Mouse (Mus musculus) CH12.LX (cell line): ENCODE measurements around the gene 2810408A11Rik. TPM values are rescaled to one million over a fixed set of nuclear protein-coding genes. Genes with fewer than 3 reads are reported as not detected.

ENCODE experiments used
- DNase-seq: peaks from one replicate; pipeline ENCODE4 v3.0.0-alpha.2; 2013; ENCODE audit errors: extremely low read depth
- H3K27ac ChIP-seq: 2 replicates; pipeline ENCODE4 v1.5.1; 2012; ENCODE audit warnings: low read depth, mild to moderate bottlenecking, control low read depth, moderate library complexity; ENCODE audit not compliant: insufficient read depth
- H3K27me3 ChIP-seq: replicated peaks from 2 replicates; pipeline ENCODE3; 2012; ENCODE audit warnings: inconsistent platforms
- H3K36me3 ChIP-seq, 2 experiments: replicated peaks in 1 of 2; 2 replicates each; pipeline versions ENCODE3 to v1.6.1; 2012; ENCODE audit warnings: inconsistent platforms in 1 of 2, low read length in 1 of 2, mild to moderate bottlenecking in 1 of 2, mixed read lengths in 1 of 2, moderate library complexity in 1 of 2; ENCODE audit not compliant: control insufficient read depth in 1 of 2, insufficient read depth in 1 of 2
- H3K4me1 ChIP-seq, 2 experiments: 2 replicates each; pipeline ENCODE4 v1.6.1; 2012; ENCODE audit warnings: inconsistent platforms in 1 of 2, moderate library complexity in 1 of 2; ENCODE audit not compliant: insufficient read depth in 2 of 2, control insufficient read depth in 1 of 2
- H3K4me2 ChIP-seq: 2 replicates; pipeline ENCODE4 v1.6.1; 2012; ENCODE audit warnings: low read depth, mild to moderate bottlenecking, control low read depth; ENCODE audit not compliant: poor library complexity, insufficient read depth, severe bottlenecking
- H3K4me3 ChIP-seq, 3 experiments: fragments of 150-350 bp in 1 of 3; sonication (generic) in 1 of 3; replicated peaks in 1 of 3; 2 replicates each; pipeline versions ENCODE3 to v1.5.1; 2011 to 2012; ENCODE audit warnings: low read depth in 2 of 3, low read length in 2 of 3, mild to moderate bottlenecking in 2 of 3, moderate library complexity in 2 of 3, control low read depth in 1 of 3, improper control_type of control experiment in 1 of 3, inconsistent platforms in 1 of 3, mixed read lengths in 1 of 3; ENCODE audit not compliant: poor library complexity in 1 of 3
- H3K79me2 ChIP-seq: replicated peaks from 2 replicates; pipeline ENCODE4 v1.6.1; 2012; ENCODE audit warnings: mild to moderate bottlenecking, moderate library complexity; ENCODE audit not compliant: control insufficient read depth, poor library complexity, insufficient read depth, severe bottlenecking; ENCODE audit errors: extremely low read depth
- H3K9ac ChIP-seq: 2 replicates; pipeline ENCODE4 v1.6.1; 2012; ENCODE audit warnings: low read depth, mild to moderate bottlenecking, control low read depth, moderate library complexity; ENCODE audit not compliant: insufficient read depth
- H3K9me3 ChIP-seq: replicated peaks from 2 replicates; pipeline ENCODE3; 2012; ENCODE audit warnings: low read length, inconsistent platforms, mixed read lengths
- CHD2 ChIP-seq: IDR thresholded peaks from 2 replicates; pipeline ENCODE4 v1.6.1; 2011; ENCODE audit warnings: low read length, improper control_type of control experiment
- E2F4 ChIP-seq: IDR thresholded peaks from 2 replicates; pipeline ENCODE4 v1.6.1; 2011; ENCODE audit warnings: low read depth, low read length, improper control_type of control experiment; ENCODE audit not compliant: insufficient replicate concordance
- ELF1 ChIP-seq: IDR thresholded peaks from 2 replicates; pipeline ENCODE4 v1.6.1; 2014; ENCODE audit warnings: low read depth, mild to moderate bottlenecking, inconsistent platforms, low read length, improper control_type of control experiment
- HCFC1 ChIP-seq: IDR thresholded peaks from 2 replicates; pipeline ENCODE4 v1.6.1; 2012; ENCODE audit warnings: low read depth, mild to moderate bottlenecking, inconsistent platforms, low read length, improper control_type of control experiment
- JUND ChIP-seq: conservative IDR thresholded peaks from 2 replicates; pipeline ENCODE4 v1.6.1; 2011; ENCODE audit warnings: low read depth, low read length, improper control_type of control experiment
- MAZ ChIP-seq: IDR thresholded peaks from 2 replicates; pipeline ENCODE4 v1.6.1; 2012; ENCODE audit warnings: low read depth, mild to moderate bottlenecking, inconsistent platforms, low read length, improper control_type of control experiment, moderate library complexity
- MXI1 ChIP-seq: IDR thresholded peaks from 2 replicates; pipeline ENCODE4 v1.6.1; 2011; ENCODE audit warnings: mild to moderate bottlenecking, low read depth, low read length, improper control_type of control experiment
- MYC ChIP-seq: IDR thresholded peaks from 2 replicates; pipeline ENCODE4 v1.6.1; 2011; ENCODE audit warnings: low read depth, mild to moderate bottlenecking, improper control_type of control experiment, low read length
- NELFE ChIP-seq: IDR thresholded peaks from 2 replicates; pipeline ENCODE4 v1.6.1; 2011; ENCODE audit warnings: low read depth, low read length, improper control_type of control experiment
- PAX5 ChIP-seq: IDR thresholded peaks from 2 replicates; pipeline ENCODE4 v1.6.1; 2012; ENCODE audit warnings: low read length, inconsistent platforms, mixed read lengths
- POLR2A ChIP-seq: IDR thresholded peaks from 2 replicates; pipeline ENCODE4 v1.6.1; 2011; ENCODE audit warnings: low read depth, mild to moderate bottlenecking, improper control_type of control experiment, low read length
- RCOR1 ChIP-seq: conservative IDR thresholded peaks from 2 replicates; pipeline ENCODE4 v1.6.1; 2012; ENCODE audit warnings: low read depth, mild to moderate bottlenecking, inconsistent platforms, low read length, improper control_type of control experiment
- SIN3A ChIP-seq: IDR thresholded peaks from 2 replicates; pipeline ENCODE4 v1.6.1; 2012; ENCODE audit warnings: low read length, improper control_type of control experiment, inconsistent platforms
- TBP ChIP-seq: conservative IDR thresholded peaks from 2 replicates; pipeline ENCODE4 v1.6.1; 2011; ENCODE audit warnings: low read depth, low read length, improper control_type of control experiment
- TCF12 ChIP-seq: IDR thresholded peaks from 2 replicates; pipeline ENCODE4 v1.6.1; 2014; ENCODE audit warnings: low read depth, mild to moderate bottlenecking, inconsistent platforms, low read length, improper control_type of control experiment
- USF1 ChIP-seq: IDR thresholded peaks from 2 replicates; pipeline ENCODE4 v1.6.1; 2014; ENCODE audit warnings: low read depth, mild to moderate bottlenecking, inconsistent platforms, low read length, improper control_type of control experiment
- ZC3H11A ChIP-seq: IDR thresholded peaks from 2 replicates; pipeline ENCODE4 v1.6.1; 2012; ENCODE audit warnings: low read depth, mild to moderate bottlenecking, inconsistent platforms, low read length, improper control_type of control experiment
- ZKSCAN1 ChIP-seq: IDR thresholded peaks from 2 replicates; pipeline ENCODE4 v1.6.1; 2012; ENCODE audit warnings: low read depth, inconsistent platforms, low read length, improper control_type of control experiment, borderline replicate concordance
- dilution Hi-C: fragments of 300-500 bp; cut with MboI; formaldehyde crosslinking; loops from 2 replicates; pipeline ENCODE4 v1.14.3; 2020; ENCODE audit warnings: low sequenced_read_pairs; ENCODE audit not compliant: extremely low pct_unique_long_range_greater_than_20kb, extremely low pct_ligation_motif_present
- in situ Hi-C: fragments of 300-500 bp; cut with MboI; formaldehyde crosslinking; loops from 3 replicates; pipeline ENCODE4 v1.14.3; 2019; ENCODE audit warnings: low sequenced_read_pairs, low pct_ligation_motif_present, low pct_unique_long_range_greater_than_20kb, mixed read lengths
- polyA plus RNA-seq: library from polyadenylated mRNA; unstranded; fragments of >175 nt; gene quantifications from 2 replicates; pipeline ENCODE4 v1.2.1, GENCODE M21; 2012; ENCODE audit warnings: low read depth; ENCODE audit not compliant: insufficient read length
- total RNA-seq, 2 experiments: library from RNA; depleted of rRNA; stranded (reverse); fragments of 300-350 nt in 1 of 2; fragments of >200 nt in 1 of 2; gene quantifications; 2 replicates each; pipeline ENCODE4 v1.2.3; 2012 to 2014

2810408A11Rik gene
- total and polyA plus RNA-seq, 3 experiments, result 0.33 to 0.86 (median 0.59) TPM

DNA sequence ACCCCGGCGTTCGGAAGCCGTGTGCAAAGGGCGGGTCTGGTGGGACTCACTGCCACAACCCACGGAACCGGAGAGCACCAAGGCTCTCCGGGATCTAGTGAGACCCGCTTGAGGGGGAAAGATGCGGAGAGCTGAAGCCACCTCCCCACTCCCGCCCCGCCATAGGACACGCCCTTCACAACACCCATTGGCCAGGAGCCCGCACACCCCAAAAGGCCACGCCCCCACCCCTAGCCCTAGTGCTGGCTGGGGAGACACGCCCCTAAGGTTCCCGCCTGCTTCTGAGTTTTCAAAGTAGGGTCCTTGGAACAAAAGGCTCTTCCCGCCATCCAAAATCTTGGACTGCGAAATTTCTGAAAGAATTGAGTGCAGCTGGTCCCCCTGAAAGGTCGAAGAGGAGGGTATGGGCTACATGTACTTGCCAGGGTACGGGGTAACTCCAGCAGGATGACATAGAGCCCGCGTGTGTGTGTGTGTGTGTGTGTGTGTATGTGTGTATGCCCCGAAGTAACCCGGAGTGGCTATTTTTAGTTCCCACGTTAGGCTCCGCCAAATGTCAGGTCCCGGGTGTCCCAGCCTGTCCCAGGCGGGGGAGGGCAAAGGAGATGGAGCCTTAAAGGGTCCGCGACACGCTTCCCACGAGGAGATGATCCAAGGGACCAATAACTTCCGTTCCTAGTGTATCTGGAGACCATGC lies 47.4 kb upstream of the 2810408A11Rik start, which contains the start of gene Slc2a4:
Gene Slc2a4 (minus strand): TSS at position 123 of the 697 bp plus-strand sequence.
- in situ Hi-C loops (no loop called here), dilution Hi-C loops (no loop called here)
- peaks cover 14% of the 10 kb centered on the region for H3K27me3 ChIP-seq
- H3K4me2 ChIP-seq, result peak within 1 kb of the TSS; percentile 79
- peak within 1 kb of the TSS; percentile 24 to 56 (median 43) for H3K4me3 ChIP-seq
- H3K4me1 ChIP-seq, result peaks cover 23 to 39% of the 10 kb centered on the region in 2 experiments
- no peaks in the 10 kb centered on the region for H3K79me2 ChIP-seq
- TF ChIP-seq JUND (no peak), TBP (0 out of 2 replicates have a peak, but pooled peaks have one; percentile 23), ZC3H11A (no peak), MAZ (0 out of 2 replicates have a peak, but pooled peaks have one; percentile 49), CHD2 (no peak), MXI1 (peak; percentile 70; the same call in 1 of the 2 replicates), HCFC1 (no peak), E2F4 (0 out of 2 replicates have a peak, but pooled peaks have one; percentile 40), SIN3A (peak; percentile 65; the same call in 1 of the 2 replicates), RCOR1 (no peak), ELF1 (no peak), ZKSCAN1 (no peak), PAX5 (no peak), POLR2A (peak; percentile 55)
- no peaks in the 10 kb centered on the region for H3K9me3 ChIP-seq
- H3K36me3 ChIP-seq, result peaks cover 0 to 10% of the 10 kb centered on the region in 2 experiments
- H3K27ac ChIP-seq, result no peak within 1 kb of the TSS
- H3K9ac ChIP-seq, result no peak within 1 kb of the TSS
- peak; percentile 94 for DNase-seq

DNA sequence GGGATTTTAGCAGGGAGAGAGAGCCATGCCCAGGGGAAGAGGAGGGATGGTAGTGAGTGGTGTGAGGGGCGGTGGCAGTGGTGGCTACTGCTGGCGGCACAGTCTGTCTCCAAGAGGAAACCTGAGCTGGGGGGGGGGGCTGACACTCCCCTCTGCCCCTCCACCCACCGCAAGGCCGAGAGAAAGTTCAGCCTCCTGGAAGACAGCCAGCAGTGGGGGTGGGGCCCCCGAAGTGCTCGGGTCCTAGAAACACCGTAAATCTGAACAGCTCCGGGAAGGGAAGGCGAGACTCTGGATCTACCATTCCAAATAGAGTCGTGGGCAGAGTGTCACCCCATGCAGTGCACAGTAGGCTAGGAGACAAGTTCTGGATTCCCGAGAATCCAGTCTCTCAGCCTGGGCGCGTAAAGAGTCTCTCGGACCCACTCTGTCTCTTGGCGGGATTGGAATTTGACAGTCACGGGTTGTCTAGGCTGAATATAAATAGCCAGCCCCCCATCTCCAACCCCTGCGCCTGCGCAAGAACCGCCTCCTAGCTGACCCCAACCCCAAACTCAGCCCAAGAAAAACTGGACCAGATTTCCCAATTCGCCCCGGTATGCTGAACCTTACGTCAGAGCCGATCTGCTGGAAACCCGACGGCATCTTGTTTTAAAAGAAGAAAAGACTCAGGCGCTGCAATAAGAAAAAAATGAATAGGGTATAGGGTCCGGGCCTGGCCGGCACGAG lies 46.7 kb upstream of the 2810408A11Rik start:
- Histone ChIP-seq H3K9me3 (no peaks in the 10 kb centered on the region), H3K9ac (no peak overlapping the region), H3K4me1 (peaks cover 21 to 36% of the 10 kb centered on the region in 2 experiments), H3K4me3 (peak overlapping the region in 2 of 3 experiments; percentile 43 to 56), H3K79me2 (no peaks in the 10 kb centered on the region), H3K27ac (no peak overlapping the region), H3K27me3 (peaks cover 14% of the 10 kb centered on the region), H3K4me2 (peak overlapping the region; percentile 79), H3K36me3 (peaks cover 0 to 15% of the 10 kb centered on the region in 2 experiments)
- dilution Hi-C loops, result no loop called here
- DNase-seq, result no peak
- TF ChIP-seq MXI1, result no peak
- 0 out of 2 replicates have a peak, but pooled peaks have one; percentile 20 for TF ChIP-seq CHD2
- no peak for TF ChIP-seq NELFE
- TF ChIP-seq MYC, result no peak
- TF ChIP-seq TCF12, result 0 out of 2 replicates have a peak, but pooled peaks have one; percentile 40
- no peak for TF ChIP-seq USF1
- in situ Hi-C loops, result no loop called here
